Mouse (Mus musculus) brain, embryonic 14.5 days (tissue): ENCODE results near the gene Ssc5d.

Experiments
- CTCF ChIP-seq: fragments of 200-500 bp; IDR thresholded peaks from 2 replicates; pipeline ENCODE4 v1.5.1; 2012; ENCODE audit warnings: inconsistent platforms, mild to moderate bottlenecking, moderate library complexity, borderline replicate concordance; ENCODE audit not compliant: insufficient read depth, insufficient read length; ENCODE audit errors: extremely low read depth
- POLR2A ChIP-seq: fragments of 200-500 bp; IDR thresholded peaks from 2 replicates; pipeline ENCODE4 v1.6.1; 2012; ENCODE audit warnings: mild to moderate bottlenecking, inconsistent platforms, borderline replicate concordance; ENCODE audit not compliant: poor library complexity, insufficient read depth, insufficient read length, severe bottlenecking; ENCODE audit errors: extremely low read depth

DNA sequence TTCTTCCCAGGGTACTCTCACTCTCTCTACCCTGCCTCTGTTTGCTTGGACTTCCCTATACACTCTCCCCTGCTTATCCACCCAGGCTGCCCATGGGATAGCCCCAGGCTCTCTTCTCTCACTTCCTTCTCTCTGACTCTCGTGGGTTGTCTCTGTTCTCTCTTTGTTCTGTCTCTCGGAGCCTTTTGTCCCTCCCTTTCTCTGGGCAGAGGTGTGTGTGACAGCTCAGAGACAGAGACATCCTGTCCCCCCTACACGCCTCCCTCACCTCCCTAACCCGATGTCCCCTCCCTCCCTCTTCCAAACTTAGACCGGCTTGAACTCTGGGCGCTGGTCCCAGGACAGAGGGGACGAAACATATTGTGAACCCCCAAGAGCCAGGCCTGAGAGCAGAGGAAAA is 46.1 kb downstream of the Ssc5d start:
- TF ChIP-seq POLR2A (no peak), CTCF (no peak)
